Mouse (Mus musculus) left cerebral cortex, postnatal 36 days (tissue): ENCODE data around the gene Srpx2. TPM values are rescaled to one million over a fixed set of nuclear protein-coding genes. Genes with fewer than 3 reads are reported as not detected.

Experiments
- total RNA-seq, 2 experiments: library from RNA; stranded (reverse); gene quantifications; 2 replicates each; pipeline ENCODE4 v1.2.3; 2021

Srpx2 gene
- total RNA-seq, 2 experiments from 2014 or later, result 0.97 to 1.0 TPM

Other genes starting within 250 kb of the Srpx2 start
- gene Pcdh19, start 219.4 kb upstream of the Srpx2 start, total RNA-seq, result 10 to 100 TPM; 31.1 to 38.2 TPM
- under 1 TPM; 0.29 to 0.47 TPM for gene Tnmd, start 57.4 kb upstream of the Srpx2 start, total RNA-seq
- 10 to 100 TPM; 15.0 to 16.0 TPM for gene Tspan6, start 10.0 kb upstream of the Srpx2 start, total RNA-seq
- under 1 TPM; 0.27 to 0.54 TPM for gene Sytl4, start 73.4 kb downstream of the Srpx2 start, total RNA-seq
- gene Cstf2, start 150.8 kb downstream of the Srpx2 start, total RNA-seq, result 100 to 1,000 TPM; 110 to 135 TPM